Mouse (Mus musculus) limb, embryonic 14.5 days (tissue): ENCODE results near the gene Pign. TPM values are rescaled to one million over a fixed set of nuclear protein-coding genes. Genes with fewer than 3 reads are reported as not detected.

Experiments
- ATAC-seq: fragments of 200-750 bp; cut with Nextera tagmentation; 2 replicates; pipeline ENCODE4 v1.8.0; 2017; ENCODE audit warnings: low read depth, moderate number of reproducible peaks, moderate TSS enrichment; ENCODE audit not compliant: low FRiP score
- DNase-seq: peaks from one replicate; pipeline ENCODE4 v3.0.0-alpha.2; 2015; ENCODE audit warnings: low spot score
- H3K27ac ChIP-seq: fragments of 300-500 bp; sonication (generic); replicated peaks from 2 replicates; pipeline ENCODE4 v1.5.1; 2014; ENCODE audit warnings: low read depth, mild to moderate bottlenecking, low read length, moderate library complexity, mixed read lengths
- H3K27me3 ChIP-seq: fragments of 300-500 bp; sonication (generic); 2 replicates; pipeline ENCODE4 v1.6.1; 2014; ENCODE audit warnings: low read length, mixed read lengths; ENCODE audit not compliant: control insufficient read depth, insufficient read depth
- H3K36me3 ChIP-seq: fragments of 300-500 bp; sonication (generic); 2 replicates; pipeline ENCODE4 v1.6.1; 2014; ENCODE audit warnings: mild to moderate bottlenecking, low read length, moderate library complexity, mixed read lengths; ENCODE audit not compliant: control insufficient read depth, insufficient read depth
- H3K4me1 ChIP-seq: fragments of 300-500 bp; sonication (generic); 2 replicates; pipeline ENCODE4 v1.6.1; 2014; ENCODE audit warnings: antibody characterized with exemption, low read length, mixed read lengths; ENCODE audit not compliant: control insufficient read depth, insufficient read depth
- H3K4me2 ChIP-seq: fragments of 300-500 bp; sonication (generic); replicated peaks from 2 replicates; pipeline ENCODE4 v1.6.1; 2014; ENCODE audit warnings: low read depth, mild to moderate bottlenecking, low read length, moderate library complexity; ENCODE audit not compliant: severe bottlenecking
- H3K4me3 ChIP-seq: fragments of 300-500 bp; sonication (generic); replicated peaks from 2 replicates; pipeline ENCODE4 v1.5.1; 2014; ENCODE audit warnings: low read length
- H3K9ac ChIP-seq: fragments of 300-500 bp; sonication (generic); 2 replicates; pipeline ENCODE4 v1.6.1; 2014; ENCODE audit warnings: mild to moderate bottlenecking, low read depth, low read length, moderate library complexity; ENCODE audit not compliant: severe bottlenecking
- H3K9me3 ChIP-seq: fragments of 300-500 bp; sonication (generic); 2 replicates; pipeline ENCODE4 v1.6.1; 2016; ENCODE audit warnings: low read length; ENCODE audit not compliant: control insufficient read depth
- POLR2A ChIP-seq: fragments of 200-500 bp; IDR thresholded peaks from 2 replicates; pipeline ENCODE4 v1.8.0; 2012; ENCODE audit warnings: inconsistent platforms, mild to moderate bottlenecking, moderate library complexity, borderline replicate concordance; ENCODE audit not compliant: insufficient read depth, insufficient read length; ENCODE audit errors: extremely low read depth
- WGBS: fragments of 180-500 bp; shearing (Covaris S2); extraction: QIAGEN DNeasy Blood & Tissue Kit; methylation state at CpG from one replicate; pipeline ENCODE4 v1.1.7; 2014; 5-methylcytosine and 5-hydroxymethylcytosine counted together
- microRNA-seq: library from miRNA; unstranded; fragments of <30 nt; microRNA quantifications from one replicate; pipeline ENCODE4, GENCODE M21; 2016
- polyA plus RNA-seq, 2 experiments: library from polyadenylated mRNA; depleted of rRNA in 1 of 2; stranded (reverse) in 1 of 2; unstranded in 1 of 2; fragments of >200 nt; fragmentation: Nextera tagmentation in 1 of 2; extraction: Ambion mirVana in 1 of 2; gene quantifications; 2 replicates each; pipeline versions ENCODE4 v1.2.1 to v1.2.3; 2012 to 2014

Pign gene
- polyA plus RNA-seq, 2 experiments, result 14.5 to 31.0 TPM

DNA sequence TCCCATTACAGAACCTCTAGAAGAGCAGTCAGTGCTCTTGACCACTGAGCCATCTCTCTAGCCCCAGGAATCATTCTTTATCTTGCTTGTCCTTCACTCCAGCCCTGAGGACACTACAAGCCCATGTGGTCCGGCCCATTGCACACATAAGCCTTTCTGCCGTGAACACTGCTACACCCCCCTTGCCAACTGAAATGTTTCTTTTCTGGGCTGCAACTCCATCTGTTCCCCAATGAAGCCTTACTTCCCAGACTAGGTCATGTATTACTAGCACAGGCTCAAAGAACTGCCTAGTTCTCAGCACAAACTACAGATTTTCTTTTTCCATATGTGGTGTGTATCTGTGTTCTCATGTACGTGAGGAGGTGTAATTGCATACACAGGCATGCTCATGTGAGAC is 174.0 kb downstream of the Pign start:
- Histone ChIP-seq H3K4me2 (no peak overlapping the region), H3K9ac (no peak overlapping the region), H3K4me1 (no peaks in the 10 kb centered on the region), H3K36me3 (no peaks in the 10 kb centered on the region), H3K27ac (no peak overlapping the region), H3K27me3 (no peaks in the 10 kb centered on the region), H3K9me3 (no peaks in the 10 kb centered on the region), H3K4me3 (no peak overlapping the region)
- DNase-seq (no peak), ATAC-seq (no peak)
- TF ChIP-seq POLR2A, result no peak
- 84% methylated on average over 3 of the region's 3 CpGs for WGBS

DNA sequence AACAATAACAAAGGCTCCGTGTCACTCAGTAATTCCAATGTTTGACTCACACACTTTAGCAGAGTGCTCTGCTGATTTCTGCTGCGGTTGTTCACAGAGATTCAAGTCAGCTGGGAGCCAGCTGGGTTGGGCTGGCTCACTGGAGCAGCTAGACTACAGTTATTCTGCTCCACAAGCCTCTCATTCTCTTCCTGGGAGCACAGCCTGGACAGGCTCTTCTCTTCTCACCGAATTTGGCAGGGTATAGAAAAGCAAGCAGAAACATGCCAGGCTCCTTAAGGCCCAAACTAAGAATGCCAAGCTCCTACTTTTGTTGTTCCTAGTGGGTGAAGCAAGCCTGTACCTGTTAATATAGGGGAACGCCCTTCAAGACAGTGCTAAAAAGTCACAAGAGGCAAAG is 176.4 kb downstream of the Pign start:
- H3K4me2 ChIP-seq, result no peak overlapping the region
- WGBS, result 58% methylated on average over 4 of the region's 4 CpGs
- peak; percentile 15 for DNase-seq
- H3K9ac ChIP-seq, result no peak overlapping the region
- H3K36me3 ChIP-seq, result no peaks in the 10 kb centered on the region
- no peaks in the 10 kb centered on the region for H3K9me3 ChIP-seq
- ATAC-seq, result no peak
- no peaks in the 10 kb centered on the region for H3K4me1 ChIP-seq
- H3K27me3 ChIP-seq, result no peaks in the 10 kb centered on the region
- TF ChIP-seq POLR2A, result no peak
- H3K4me3 ChIP-seq, result no peak overlapping the region
- H3K27ac ChIP-seq, result no peak overlapping the region

Small RNA genes lying within 50 kb of the gene (microRNA-seq; reads per million reads assigned to microRNA genes)
- gene Gm22426, result not detected

Other genes starting within 250 kb of the Pign start
- 22.9 and 28.6 TPM in 2 replicates for gene Relch, start 184 bp upstream of the Pign start, polyA plus RNA-seq (2012; rRNA removed)
- gene Relch, start 184 bp upstream of the Pign start, polyA plus RNA-seq (2014; fragmentation: Nextera tagmentation; extraction: Ambion mirVana), result 24.3 and 31.8 TPM in 2 replicates
- gene Tnfrsf11a, start 117.0 kb upstream of the Pign start, polyA plus RNA-seq (2012; rRNA removed), result 1.8 and 2.2 TPM in 2 replicates
- 1.6 TPM in 2 replicates for gene Tnfrsf11a, start 117.0 kb upstream of the Pign start, polyA plus RNA-seq (2014; fragmentation: Nextera tagmentation; extraction: Ambion mirVana)